Mouse (Mus musculus) limb, embryonic 14.5 days (tissue): ENCODE results near the gene Ppp2r3a. TPM values are rescaled to one million over a fixed set of nuclear protein-coding genes. Genes with fewer than 3 reads are reported as not detected.

Experiments
- ATAC-seq: fragments of 200-750 bp; cut with Nextera tagmentation; 2 replicates; pipeline ENCODE4 v1.8.0; 2017; ENCODE audit warnings: low read depth, moderate number of reproducible peaks, moderate TSS enrichment; ENCODE audit not compliant: low FRiP score
- DNase-seq: peaks from one replicate; pipeline ENCODE4 v3.0.0-alpha.2; 2015; ENCODE audit warnings: low spot score
- H3K27ac ChIP-seq: fragments of 300-500 bp; sonication (generic); replicated peaks from 2 replicates; pipeline ENCODE4 v1.5.1; 2014; ENCODE audit warnings: low read depth, mild to moderate bottlenecking, low read length, moderate library complexity, mixed read lengths
- H3K27me3 ChIP-seq: fragments of 300-500 bp; sonication (generic); 2 replicates; pipeline ENCODE4 v1.6.1; 2014; ENCODE audit warnings: low read length, mixed read lengths; ENCODE audit not compliant: control insufficient read depth, insufficient read depth
- H3K36me3 ChIP-seq: fragments of 300-500 bp; sonication (generic); 2 replicates; pipeline ENCODE4 v1.6.1; 2014; ENCODE audit warnings: mild to moderate bottlenecking, low read length, moderate library complexity, mixed read lengths; ENCODE audit not compliant: control insufficient read depth, insufficient read depth
- H3K4me1 ChIP-seq: fragments of 300-500 bp; sonication (generic); 2 replicates; pipeline ENCODE4 v1.6.1; 2014; ENCODE audit warnings: antibody characterized with exemption, low read length, mixed read lengths; ENCODE audit not compliant: control insufficient read depth, insufficient read depth
- H3K4me2 ChIP-seq: fragments of 300-500 bp; sonication (generic); replicated peaks from 2 replicates; pipeline ENCODE4 v1.6.1; 2014; ENCODE audit warnings: low read depth, mild to moderate bottlenecking, low read length, moderate library complexity; ENCODE audit not compliant: severe bottlenecking
- H3K4me3 ChIP-seq: fragments of 300-500 bp; sonication (generic); replicated peaks from 2 replicates; pipeline ENCODE4 v1.5.1; 2014; ENCODE audit warnings: low read length
- H3K9ac ChIP-seq: fragments of 300-500 bp; sonication (generic); 2 replicates; pipeline ENCODE4 v1.6.1; 2014; ENCODE audit warnings: mild to moderate bottlenecking, low read depth, low read length, moderate library complexity; ENCODE audit not compliant: severe bottlenecking
- H3K9me3 ChIP-seq: fragments of 300-500 bp; sonication (generic); 2 replicates; pipeline ENCODE4 v1.6.1; 2016; ENCODE audit warnings: low read length; ENCODE audit not compliant: control insufficient read depth
- POLR2A ChIP-seq: fragments of 200-500 bp; IDR thresholded peaks from 2 replicates; pipeline ENCODE4 v1.8.0; 2012; ENCODE audit warnings: inconsistent platforms, mild to moderate bottlenecking, moderate library complexity, borderline replicate concordance; ENCODE audit not compliant: insufficient read depth, insufficient read length; ENCODE audit errors: extremely low read depth
- WGBS: fragments of 180-500 bp; shearing (Covaris S2); extraction: QIAGEN DNeasy Blood & Tissue Kit; methylation state at CpG from one replicate; pipeline ENCODE4 v1.1.7; 2014; 5-methylcytosine and 5-hydroxymethylcytosine counted together
- polyA plus RNA-seq, 2 experiments: library from polyadenylated mRNA; depleted of rRNA in 1 of 2; stranded (reverse) in 1 of 2; unstranded in 1 of 2; fragments of >200 nt; fragmentation: Nextera tagmentation in 1 of 2; extraction: Ambion mirVana in 1 of 2; gene quantifications; 2 replicates each; pipeline versions ENCODE4 v1.2.1 to v1.2.3; 2012 to 2014

Ppp2r3a gene
- polyA plus RNA-seq, 2 experiments = 18.0 to 22.0 TPM

GRCm38 (mm10) chr9:101281326-101281725 lies 29.7 kb upstream of the Ppp2r3a start:
- Histone ChIP-seq H3K4me1 (no peaks in the 10 kb centered on the region), H3K4me2 (no peak overlapping the region), H3K27me3 (no peaks in the 10 kb centered on the region), H3K9ac (no peak overlapping the region), H3K36me3 (no peaks in the 10 kb centered on the region), H3K4me3 (no peak overlapping the region), H3K9me3 (no peaks in the 10 kb centered on the region), H3K27ac (no peak overlapping the region)
- 92% methylated on average over 11 of the region's 11 CpGs for WGBS
- ATAC-seq = no peak
- no peak for TF ChIP-seq POLR2A
- no peak for DNase-seq

GRCm38 (mm10) chr9:101280867-101281266 lies 29.3 kb upstream of the Ppp2r3a start:
- ATAC-seq (no peak), DNase-seq (no peak)
- Histone ChIP-seq H3K4me3 (no peak overlapping the region), H3K27me3 (no peaks in the 10 kb centered on the region), H3K4me2 (no peak overlapping the region), H3K9me3 (no peaks in the 10 kb centered on the region), H3K27ac (no peak overlapping the region), H3K36me3 (no peaks in the 10 kb centered on the region), H3K4me1 (no peaks in the 10 kb centered on the region), H3K9ac (no peak overlapping the region)
- 94% methylated on average over 6 of the region's 6 CpGs for WGBS
- TF ChIP-seq POLR2A = no peak

GRCm38 (mm10) chr9:101280211-101280610 lies 28.6 kb upstream of the Ppp2r3a start:
- Histone ChIP-seq H3K36me3 (no peaks in the 10 kb centered on the region), H3K4me2 (no peak overlapping the region), H3K27ac (no peak overlapping the region), H3K9ac (no peak overlapping the region), H3K27me3 (no peaks in the 10 kb centered on the region), H3K9me3 (no peaks in the 10 kb centered on the region), H3K4me3 (no peak overlapping the region), H3K4me1 (no peaks in the 10 kb centered on the region)
- DNase-seq (no peak), ATAC-seq (no peak)
- TF ChIP-seq POLR2A = no peak
- WGBS = 57% methylated on average over 10 of the region's 10 CpGs

GRCm38 (mm10) chr9:101272715-101273114 lies 21.1 kb upstream of the Ppp2r3a start:
- no peak overlapping the region for H3K4me2 ChIP-seq
- H3K9ac ChIP-seq = no peak overlapping the region
- no peak overlapping the region; the same call in 1 of the 2 replicates for H3K27ac ChIP-seq
- H3K27me3 ChIP-seq = no peaks in the 10 kb centered on the region
- H3K36me3 ChIP-seq = no peaks in the 10 kb centered on the region
- DNase-seq (no peak), ATAC-seq (no peak)
- WGBS = 55% methylated on average over 7 of the region's 7 CpGs
- no peak overlapping the region for H3K4me3 ChIP-seq
- TF ChIP-seq POLR2A = no peak
- H3K9me3 ChIP-seq = no peaks in the 10 kb centered on the region
- H3K4me1 ChIP-seq = no peaks in the 10 kb centered on the region

- TF ChIP-seq POLR2A = no peak
- Histone ChIP-seq H3K27me3 (no peaks in the 10 kb centered on the region), H3K4me1 (peaks cover 12% of the 10 kb centered on the region), H3K9ac (no peak overlapping the region), H3K27ac (no peak overlapping the region), H3K9me3 (no peaks in the 10 kb centered on the region), H3K36me3 (no peaks in the 10 kb centered on the region), H3K4me2 (no peak overlapping the region), H3K4me3 (no peak overlapping the region)
- WGBS = 21% methylated on average over 5 of the region's 5 CpGs
- DNase-seq (no peak), ATAC-seq (no peak)
These were observed 18.4 kb upstream of the Ppp2r3a start for GRCm38 (mm10) chr9:101270020-101270419.

- Histone ChIP-seq H3K4me2 (no peak overlapping the region), H3K4me1 (peaks cover 12% of the 10 kb centered on the region), H3K36me3 (no peaks in the 10 kb centered on the region), H3K4me3 (no peak overlapping the region), H3K27me3 (no peaks in the 10 kb centered on the region), H3K9me3 (no peaks in the 10 kb centered on the region), H3K27ac (0 out of 2 replicates have a peak overlapping the region, but pooled peaks have one; percentile 1), H3K9ac (no peak overlapping the region)
- WGBS = 53% methylated on average over 8 of the region's 8 CpGs
- ATAC-seq (no peak), DNase-seq (no peak)
- TF ChIP-seq POLR2A = no peak
These were observed 14.4 kb upstream of the Ppp2r3a start for GRCm38 (mm10) chr9:101266043-101266442.
